ENCODE assay signal across 19 mouse cellular contexts in the genomic region with DNA sequence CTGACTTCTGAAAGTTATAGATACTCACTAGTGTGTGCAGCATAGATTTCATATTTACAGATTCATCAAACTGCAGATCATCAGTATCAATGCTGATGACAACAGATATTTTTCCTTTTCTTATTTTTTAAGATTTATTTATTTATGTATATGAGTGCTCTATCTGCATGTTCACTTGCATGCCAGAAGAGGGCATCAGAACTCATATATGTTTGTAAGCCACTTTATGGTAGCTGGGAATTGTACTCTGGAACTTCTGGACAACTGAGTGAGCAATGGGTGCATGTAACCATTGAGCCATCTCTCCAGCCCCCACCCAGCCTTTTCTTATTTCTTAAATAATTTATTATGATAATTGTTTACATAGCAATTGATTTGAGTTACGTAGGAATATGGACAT.
DNase-seq lines count a peak whose midpoint lies in the region; ATAC-seq and TF ChIP-seq lines count a peak whose summit lies in the region.
"Had no signal": no experiment of that assay in that cellular context is flagged by ENCODE, and none has a peak within 500 bp of the region (broad histone marks: within the 10 kb centered on the region; RNA-seq: fewer than 3 reads in every experiment).

No protein-coding gene starts in this region.

- no peak overlapping the region for H3K4me2 ChIP-seq in intestine, postnatal 0 days (replicated peaks; ENCODE audit: low read depth)
- no peak overlapping the region for H3K4me2 ChIP-seq in intestine, embryonic 15.5 days (replicated peaks)
- no peak overlapping the region for H3K4me2 ChIP-seq in lung, postnatal 0 days (replicated peaks; ENCODE audit: low read depth, low read length)
- H3K4me2 ChIP-seq in forebrain, embryonic 14.5 days (ENCODE audit: low read length), result no peak overlapping the region
- H3K4me2 ChIP-seq: embryonic facial prominence, embryonic 12.5 days; hindbrain, embryonic 12.5 days; limb, embryonic 15.5 days had no signal

- TF ChIP-seq EP300 in lung, postnatal 0 days (IDR thresholded peaks at IDR 0.05), result no peak

- no peaks in the 10 kb centered on the region for H3K27me3 ChIP-seq in intestine, postnatal 0 days (replicated peaks; ENCODE audit: control insufficient read depth, insufficient read depth, low read length)
- H3K27me3 ChIP-seq in intestine, embryonic 15.5 days (replicated peaks), result no peaks in the 10 kb centered on the region
- no peaks in the 10 kb centered on the region for H3K27me3 ChIP-seq in lung, postnatal 0 days (replicated peaks; ENCODE audit: insufficient read depth, low read length)
- no peaks in the 10 kb centered on the region for H3K27me3 ChIP-seq in splenic B cell, adult 2 months (ENCODE audit: control insufficient read depth, insufficient read depth, low read length, poor library complexity, severe bottlenecking)
- H3K27me3 ChIP-seq in forebrain, embryonic 14.5 days (replicated peaks; ENCODE audit: control insufficient read depth, insufficient read depth, low read length), result no peaks in the 10 kb centered on the region
- H3K27me3 ChIP-seq: embryonic facial prominence, embryonic 12.5 days; hindbrain, embryonic 12.5 days; limb, embryonic 15.5 days had no signal

- H3K9me3 ChIP-seq in intestine, postnatal 0 days (ENCODE audit: control insufficient read depth), result no peaks in the 10 kb centered on the region
- H3K9me3 ChIP-seq in intestine, embryonic 15.5 days, result no peaks in the 10 kb centered on the region
- H3K9me3 ChIP-seq in lung, postnatal 0 days (ENCODE audit: low read length), result no peaks in the 10 kb centered on the region
- H3K9me3 ChIP-seq in forebrain, embryonic 14.5 days (replicated peaks; ENCODE audit: control insufficient read depth, low read length), result no peaks in the 10 kb centered on the region
- H3K9me3 ChIP-seq: embryonic facial prominence, embryonic 12.5 days; hindbrain, embryonic 12.5 days; limb, embryonic 15.5 days; midbrain, embryonic 10.5 days had no signal

- WGBS in intestine, postnatal 0 days, result 89% methylated on average over 1 of the region's 1 CpGs
- 91% methylated on average over 1 of the region's 1 CpGs for WGBS in intestine, embryonic 15.5 days
- 88% methylated on average over 1 of the region's 1 CpGs for WGBS in lung, postnatal 0 days
- 93% methylated on average over 1 of the region's 1 CpGs for WGBS in forebrain, embryonic 14.5 days

- DNase-seq in lung, postnatal 0 days (ENCODE audit: low spot score), result peak; percentile 34
- no peak for DNase-seq in lung, adult 18-20 months
- peak; percentile 50 for DNase-seq in splenic B cell, adult 2 months (ENCODE audit: low read depth, low spot score)
- no peak for DNase-seq in right cerebral cortex, postnatal 14 days
- DNase-seq in forebrain, embryonic 14.5 days (ENCODE audit: low spot score), result no peak
- DNase-seq: adrenal gland, postnatal 14 days; cerebellum, adult 18-20 months; heart, postnatal 10 days; kidney, adult 18-20 months; kidney, postnatal 14 days; lung, postnatal 14 days; right cerebral cortex, adult 18-20 months had no signal

- no peaks in the 10 kb centered on the region for H3K36me3 ChIP-seq in intestine, postnatal 0 days (ENCODE audit: control insufficient read depth, insufficient read depth)
- H3K36me3 ChIP-seq in intestine, embryonic 15.5 days, result no peaks in the 10 kb centered on the region
- H3K36me3 ChIP-seq in lung, postnatal 0 days (ENCODE audit: insufficient read depth, low read length), result no peaks in the 10 kb centered on the region
- no peaks in the 10 kb centered on the region for H3K36me3 ChIP-seq in splenic B cell, adult 2 months (ENCODE audit: control insufficient read depth, insufficient read depth, low read length, poor library complexity, severe bottlenecking)
- no peaks in the 10 kb centered on the region for H3K36me3 ChIP-seq in forebrain, embryonic 14.5 days (ENCODE audit: control insufficient read depth, insufficient read depth, low read length)
- H3K36me3 ChIP-seq: embryonic facial prominence, embryonic 12.5 days; hindbrain, embryonic 12.5 days; limb, embryonic 15.5 days; midbrain, embryonic 10.5 days had no signal

- no peak overlapping the region for H3K27ac ChIP-seq in intestine, postnatal 0 days (ENCODE audit: low read depth, low read length)
- H3K27ac ChIP-seq in intestine, embryonic 15.5 days, result no peak overlapping the region
- H3K27ac ChIP-seq in lung, postnatal 0 days (ENCODE audit: low read length), result no peak overlapping the region
- no peak overlapping the region for H3K27ac ChIP-seq in forebrain, embryonic 14.5 days (ENCODE audit: low read depth, low read length)
- H3K27ac ChIP-seq: embryonic facial prominence, embryonic 12.5 days; hindbrain, embryonic 12.5 days; midbrain, embryonic 10.5 days had no signal

- no peak for ATAC-seq in intestine, postnatal 0 days
- no peak for ATAC-seq in intestine, embryonic 15.5 days
- no peak for ATAC-seq in lung, postnatal 0 days
- ATAC-seq in activated CD4-positive, CD25-positive, alpha-beta regulatory T cell, adult 4 months, result peak; percentile 59
- no peak for ATAC-seq in forebrain, embryonic 14.5 days

- no peak overlapping the region for H3K9ac ChIP-seq in intestine, postnatal 0 days (ENCODE audit: low read depth, low read length)
- no peak overlapping the region for H3K9ac ChIP-seq in intestine, embryonic 15.5 days
- H3K9ac ChIP-seq in lung, postnatal 0 days (replicated peaks; ENCODE audit: low read depth), result no peak overlapping the region
- H3K9ac ChIP-seq in forebrain, embryonic 14.5 days (ENCODE audit: low read length), result no peak overlapping the region
- H3K9ac ChIP-seq: embryonic facial prominence, embryonic 12.5 days; hindbrain, embryonic 12.5 days; limb, embryonic 15.5 days had no signal

- H3K4me3 ChIP-seq in intestine, postnatal 0 days (ENCODE audit: low read depth, low read length), result no peak overlapping the region
- no peak overlapping the region for H3K4me3 ChIP-seq in intestine, embryonic 15.5 days (replicated peaks)
- H3K4me3 ChIP-seq in lung, postnatal 0 days (ENCODE audit: low read depth, low read length), result no peak overlapping the region
- H3K4me3 ChIP-seq in forebrain, embryonic 14.5 days (ENCODE audit: low read depth, low read length), result no peak overlapping the region
- H3K4me3 ChIP-seq: embryonic facial prominence, embryonic 12.5 days; hindbrain, embryonic 12.5 days; limb, embryonic 15.5 days; midbrain, embryonic 10.5 days had no signal

- H3K4me1 ChIP-seq in intestine, postnatal 0 days (replicated peaks; ENCODE audit: control insufficient read depth, insufficient read depth, low read length), result no peaks in the 10 kb centered on the region
- no peaks in the 10 kb centered on the region for H3K4me1 ChIP-seq in intestine, embryonic 15.5 days (replicated peaks)
- H3K4me1 ChIP-seq in lung, postnatal 0 days (ENCODE audit: insufficient read depth, low read depth, low read length), result no peaks in the 10 kb centered on the region
- H3K4me1 ChIP-seq in forebrain, embryonic 14.5 days (ENCODE audit: control insufficient read depth, insufficient read depth, low read length), result no peaks in the 10 kb centered on the region
- H3K4me1 ChIP-seq: embryonic facial prominence, embryonic 12.5 days; hindbrain, embryonic 12.5 days; limb, embryonic 15.5 days; midbrain, embryonic 10.5 days had no signal

- peak; percentile 63 for TF ChIP-seq CTCF in intestine, postnatal 0 days (IDR thresholded peaks at IDR 0.05; ENCODE audit: low read depth)
- peak; percentile 53 for TF ChIP-seq CTCF in lung, postnatal 0 days (IDR thresholded peaks at IDR 0.05)

Comparison
In these comparisons a context has a peak if more than half of its experiments do, and no peak if none do; other contexts are left out.
1. DNase-seq: peak in lung, postnatal 0 days (single experiment) and splenic B cell, adult 2 months (single experiment); none in lung, adult 18-20 months (0 of 2), right cerebral cortex, postnatal 14 days (single experiment) and forebrain, embryonic 14.5 days (single experiment).